Mouse (Mus musculus) hindbrain, embryonic 12.5 days (tissue): ENCODE data around the gene Otud3. TPM values are rescaled to one million over a fixed set of nuclear protein-coding genes. Genes with fewer than 3 reads are reported as not detected.
"Not testable (repeated sequence)": the region's sequence is repeated elsewhere in the genome, so short reads cannot be mapped to it uniquely, and the experiment has no call there.

ENCODE experiments used
- ATAC-seq: fragments of 200-750 bp; cut with Nextera tagmentation; 2 replicates; pipeline ENCODE4 v1.8.0; 2017; ENCODE audit warnings: moderate TSS enrichment; ENCODE audit not compliant: low FRiP score
- H3K27ac ChIP-seq: fragments of 300-500 bp; sonication (generic); 2 replicates; pipeline ENCODE4 v1.5.1; 2016; ENCODE audit warnings: mild to moderate bottlenecking
- H3K27me3 ChIP-seq: fragments of 300-500 bp; sonication (generic); 2 replicates; pipeline ENCODE4 v1.6.1; 2016; ENCODE audit warnings: mild to moderate bottlenecking
- H3K36me3 ChIP-seq: fragments of 300-500 bp; sonication (generic); 2 replicates; pipeline ENCODE4 v1.6.1; 2016; ENCODE audit warnings: mild to moderate bottlenecking
- H3K4me1 ChIP-seq: fragments of 300-500 bp; sonication (generic); 2 replicates; pipeline ENCODE4 v1.6.1; 2016
- H3K4me2 ChIP-seq: fragments of 300-500 bp; sonication (generic); replicated peaks from 2 replicates; pipeline ENCODE4 v1.6.1; 2016; ENCODE audit warnings: mild to moderate bottlenecking
- H3K4me3 ChIP-seq: fragments of 300-500 bp; sonication (generic); 2 replicates; pipeline ENCODE4 v1.5.1; 2016; ENCODE audit warnings: mild to moderate bottlenecking
- H3K9ac ChIP-seq: fragments of 300-500 bp; sonication (generic); 2 replicates; pipeline ENCODE4 v1.6.1; 2016; ENCODE audit warnings: mild to moderate bottlenecking, moderate library complexity
- H3K9me3 ChIP-seq: fragments of 300-500 bp; sonication (generic); replicated peaks from 2 replicates; pipeline ENCODE4 v1.6.1; 2016; ENCODE audit warnings: mild to moderate bottlenecking
- WGBS: fragments of 180-500 bp; shearing (Covaris S2); methylation state at CpG from one replicate; pipeline ENCODE4 v1.1.7; 2016; 5-methylcytosine and 5-hydroxymethylcytosine counted together
- polyA plus RNA-seq: library from polyadenylated mRNA; unstranded; fragments of >200 nt; fragmentation: Nextera tagmentation; extraction: Ambion mirVana; gene quantifications from 2 replicates; pipeline ENCODE4 v1.2.1, GENCODE M21; 2016

Otud3 gene
- polyA plus RNA-seq, 1 experiment from 2014 or later, result 4.0 TPM

DNA sequence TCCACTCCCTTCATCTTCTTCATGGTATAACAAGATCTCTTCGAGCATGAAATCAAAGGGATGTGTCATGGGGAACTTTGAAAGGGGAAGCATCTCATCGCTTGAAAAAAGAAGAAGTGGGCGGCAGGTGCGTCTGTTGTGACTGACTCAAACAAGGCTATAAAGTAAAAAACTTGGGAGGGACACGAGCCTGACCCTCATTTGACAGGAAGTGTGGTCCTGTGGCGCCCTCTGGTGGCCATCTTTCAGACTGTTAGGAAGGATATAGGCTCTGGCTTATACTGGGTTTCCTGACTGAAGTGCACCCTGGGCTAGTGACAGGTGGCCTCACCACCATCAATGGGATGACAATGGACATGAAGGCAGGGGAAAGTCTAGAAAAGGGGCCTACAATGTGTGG lies 29.5 kb downstream of the Otud3 start:
- H3K4me2 ChIP-seq, result no peak overlapping the region
- H3K9me3 ChIP-seq, result no peaks in the 10 kb centered on the region
- ATAC-seq, result no peak
- H3K4me1 ChIP-seq, result peaks cover 9% of the 10 kb centered on the region
- no peak overlapping the region for H3K4me3 ChIP-seq
- H3K27me3 ChIP-seq, result peaks cover 11% of the 10 kb centered on the region; the same call in 1 of the 2 replicates
- H3K36me3 ChIP-seq, result no peaks in the 10 kb centered on the region
- no peak overlapping the region for H3K27ac ChIP-seq
- no peak overlapping the region for H3K9ac ChIP-seq
- 17% methylated on average over 6 of the region's 6 CpGs for WGBS

DNA sequence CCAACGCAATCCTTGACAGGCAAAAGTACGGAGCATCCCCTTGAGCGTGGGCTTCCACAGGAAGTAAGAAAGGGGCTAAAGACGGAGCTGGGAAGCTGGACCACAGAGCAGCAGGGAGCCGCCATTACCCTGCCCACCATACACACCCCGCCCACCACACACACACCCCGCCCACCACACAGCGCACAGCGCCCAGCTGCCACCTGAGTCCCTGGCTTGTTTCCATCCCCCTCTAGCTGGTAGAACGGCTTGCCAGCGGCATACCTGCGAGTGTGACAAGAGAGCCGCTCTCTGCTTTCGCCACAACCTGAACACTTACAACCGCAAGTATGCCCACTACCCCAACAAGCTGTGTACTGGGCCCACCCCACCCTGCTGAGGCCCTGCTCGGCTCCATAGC lies 31.6 kb downstream of the Otud3 start:
- peak; percentile 54; the same call in 1 of the 2 replicates for ATAC-seq
- Histone ChIP-seq H3K27me3 (peaks cover 11% of the 10 kb centered on the region; the same call in 1 of the 2 replicates), H3K27ac (no peak overlapping the region), H3K9me3 (no peaks in the 10 kb centered on the region), H3K36me3 (no peaks in the 10 kb centered on the region), H3K4me1 (peaks cover 15% of the 10 kb centered on the region), H3K4me3 (peak overlapping the region; percentile 1; the same call in 1 of the 2 replicates), H3K9ac (peak overlapping the region; percentile 2), H3K4me2 (peak overlapping the region; percentile 39)
- WGBS, result 11% methylated on average over 16 of the region's 16 CpGs

DNA sequence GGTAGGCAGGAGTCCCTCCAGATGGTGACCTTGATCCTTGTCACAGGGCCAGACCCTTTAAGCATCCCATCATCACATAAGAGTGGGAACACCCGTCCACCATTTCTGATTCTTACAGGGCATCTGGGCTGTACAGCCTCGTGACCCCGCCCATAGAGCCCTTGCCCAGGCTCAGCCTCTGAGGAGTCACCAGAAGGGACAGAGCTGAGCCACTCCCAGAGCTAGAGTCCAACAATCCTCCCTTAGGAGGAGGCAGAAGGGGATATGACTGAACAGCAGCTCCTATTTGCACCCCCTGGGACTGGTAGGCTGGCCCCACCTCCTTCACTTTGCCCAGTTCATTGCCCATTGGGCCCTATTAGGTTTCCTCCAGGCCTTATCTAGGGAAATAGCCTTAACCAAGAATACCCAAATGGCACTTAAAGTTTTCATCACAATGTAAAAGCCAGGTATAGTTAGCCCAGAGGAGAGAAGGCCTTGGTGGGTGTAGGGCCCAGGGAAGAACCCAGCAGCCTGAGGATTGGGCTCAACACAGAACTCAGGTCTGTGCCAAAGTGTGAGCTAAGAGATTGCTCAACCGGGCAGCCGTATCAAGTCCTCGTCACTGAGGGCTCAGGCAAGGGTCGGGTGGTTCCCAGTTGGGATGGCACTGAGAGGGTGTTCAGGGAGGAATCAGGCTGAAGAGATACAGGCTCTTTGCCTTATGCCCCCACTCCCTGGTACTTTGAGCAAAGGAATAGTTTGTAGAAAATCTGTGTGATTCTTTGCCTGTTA lies 32.7 kb downstream of the Otud3 start:
- H3K9ac ChIP-seq, result no peak overlapping the region
- H3K4me2 ChIP-seq, result no peak overlapping the region
- H3K36me3 ChIP-seq, result no peaks in the 10 kb centered on the region
- H3K9me3 ChIP-seq, result no peaks in the 10 kb centered on the region
- H3K4me3 ChIP-seq, result no peak overlapping the region
- H3K27me3 ChIP-seq, result peaks cover 11% of the 10 kb centered on the region; the same call in 1 of the 2 replicates
- ATAC-seq, result no peak
- peaks cover 15% of the 10 kb centered on the region for H3K4me1 ChIP-seq
- H3K27ac ChIP-seq, result no peak overlapping the region
- 84% methylated on average over 7 of the region's 7 CpGs for WGBS

DNA sequence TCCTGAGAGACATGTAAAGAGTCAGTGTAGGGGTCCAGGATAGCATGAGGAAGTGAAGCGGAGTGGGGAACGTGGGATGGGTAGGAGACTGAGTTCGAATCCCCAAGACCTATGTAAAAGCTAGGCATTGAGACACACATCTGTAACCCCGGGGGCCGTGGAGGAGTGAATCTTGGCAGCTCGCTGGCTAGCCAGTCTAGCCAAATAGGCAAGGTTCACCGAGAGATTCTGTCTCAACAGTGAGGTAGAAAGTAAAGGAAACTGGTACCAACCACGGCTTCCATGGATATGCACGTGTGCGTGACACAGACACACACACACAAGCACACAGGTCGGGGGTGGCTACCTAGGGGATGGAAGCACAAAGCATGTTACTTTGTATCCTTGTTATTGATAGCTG lies 33.9 kb downstream of the Otud3 start:
- Histone ChIP-seq H3K4me1 (peaks cover 15% of the 10 kb centered on the region), H3K4me3 (no peak overlapping the region), H3K9me3 (no peaks in the 10 kb centered on the region), H3K36me3 (no peaks in the 10 kb centered on the region), H3K4me2 (no peak overlapping the region), H3K27ac (no peak overlapping the region), H3K27me3 (peaks cover 11% of the 10 kb centered on the region; the same call in 1 of the 2 replicates), H3K9ac (no peak overlapping the region)
- WGBS, result 86% methylated on average over 11 of the region's 11 CpGs
- no peak for ATAC-seq

DNA sequence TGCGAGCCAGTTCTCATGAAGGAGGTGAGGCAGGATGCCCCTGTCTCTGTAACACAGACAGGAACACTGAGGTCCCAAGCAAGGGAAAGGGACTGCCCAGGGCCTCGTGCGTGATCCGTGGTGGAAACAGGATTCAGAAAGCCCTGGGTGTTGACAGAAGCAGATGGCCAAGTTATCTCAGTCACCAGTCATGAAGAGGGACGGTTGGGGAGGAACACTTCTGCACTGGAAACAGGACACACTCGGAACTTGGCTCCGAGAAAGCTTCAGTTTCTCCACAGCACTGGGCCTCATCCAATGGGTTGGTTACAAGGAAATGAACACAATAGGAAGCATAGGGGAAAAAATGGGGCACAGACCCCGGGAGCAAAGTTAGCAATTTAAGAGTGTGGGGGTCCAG lies 35.0 kb downstream of the Otud3 start:
- 64% methylated on average over 8 of the region's 8 CpGs for WGBS
- Histone ChIP-seq H3K4me3 (no peak overlapping the region), H3K4me2 (no peak overlapping the region), H3K9ac (no peak overlapping the region), H3K27me3 (peaks cover 11% of the 10 kb centered on the region; the same call in 1 of the 2 replicates), H3K4me1 (peaks cover 15% of the 10 kb centered on the region), H3K9me3 (no peaks in the 10 kb centered on the region), H3K36me3 (no peaks in the 10 kb centered on the region), H3K27ac (no peak overlapping the region)
- no peak for ATAC-seq

DNA sequence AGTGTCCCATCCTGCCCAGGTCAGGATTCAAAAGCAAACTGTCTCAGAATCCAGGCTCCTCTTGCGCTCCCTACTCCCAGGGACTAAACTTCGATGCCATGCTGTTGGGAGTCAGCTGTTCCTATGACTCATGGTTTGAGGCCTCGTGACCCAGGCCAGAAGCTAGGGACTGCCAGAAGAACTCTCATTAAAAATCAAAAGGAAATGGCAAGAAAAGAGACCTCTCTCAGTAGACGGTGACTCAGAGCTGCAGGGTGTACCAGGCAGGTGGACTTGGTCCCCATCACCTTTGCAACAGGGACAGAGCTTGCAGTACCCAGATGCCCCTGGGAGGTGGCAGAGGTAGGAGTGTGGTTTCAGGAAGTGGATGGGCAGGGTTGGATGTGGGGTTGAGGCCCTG lies 36.0 kb downstream of the Otud3 start, which contains the start of gene Pla2g2e:
Gene Pla2g2e, plus strand, starts transcription at position 212 of the 400 bp plus-strand sequence.
- H3K4me2 ChIP-seq, result no peak within 1 kb of the TSS
- no peak for ATAC-seq
- WGBS, result 84% methylated on average over 4 of the region's 4 CpGs
- no peaks in the 10 kb centered on the region for H3K9me3 ChIP-seq
- peaks cover 15% of the 10 kb centered on the region for H3K4me1 ChIP-seq
- H3K9ac ChIP-seq, result no peak within 1 kb of the TSS
- no peak within 1 kb of the TSS for H3K27ac ChIP-seq
- H3K27me3 ChIP-seq, result peaks cover 8% of the 10 kb centered on the region; the same call in 1 of the 2 replicates
- H3K4me3 ChIP-seq, result no peak within 1 kb of the TSS
- H3K36me3 ChIP-seq, result no peaks in the 10 kb centered on the region

DNA sequence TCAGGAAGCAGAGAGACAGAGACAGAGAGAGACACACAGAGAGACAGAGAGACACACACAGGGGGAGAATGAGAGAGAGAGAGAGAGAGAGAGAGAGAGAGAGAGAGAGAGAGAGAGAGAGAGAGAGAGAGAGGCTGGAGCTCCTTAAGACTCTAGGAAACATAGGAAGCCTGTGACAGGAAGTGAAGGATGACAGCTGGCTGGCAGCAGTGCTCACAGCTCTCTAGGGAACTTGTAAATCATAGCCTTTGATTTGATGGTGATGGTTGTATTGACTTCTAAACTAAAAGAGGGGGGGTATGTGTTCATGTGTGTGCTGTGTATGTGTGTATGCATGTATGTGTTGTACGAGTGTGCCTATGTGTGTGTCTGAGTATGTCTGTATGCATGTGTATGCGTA lies 37.8 kb downstream of the Otud3 start:
- no peak overlapping the region for H3K9ac ChIP-seq
- H3K4me2 ChIP-seq, result no peak overlapping the region
- WGBS, result 93% methylated on average over 2 of the region's 2 CpGs
- ATAC-seq, result no peak
- no peak overlapping the region for H3K27ac ChIP-seq
- peaks cover 7% of the 10 kb centered on the region for H3K4me1 ChIP-seq
- H3K4me3 ChIP-seq, result no peak overlapping the region
- H3K9me3 ChIP-seq, result no peaks in the 10 kb centered on the region
- H3K36me3 ChIP-seq, result no peaks in the 10 kb centered on the region
- peaks cover 6% of the 10 kb centered on the region; the same call in 1 of the 2 replicates for H3K27me3 ChIP-seq

DNA sequence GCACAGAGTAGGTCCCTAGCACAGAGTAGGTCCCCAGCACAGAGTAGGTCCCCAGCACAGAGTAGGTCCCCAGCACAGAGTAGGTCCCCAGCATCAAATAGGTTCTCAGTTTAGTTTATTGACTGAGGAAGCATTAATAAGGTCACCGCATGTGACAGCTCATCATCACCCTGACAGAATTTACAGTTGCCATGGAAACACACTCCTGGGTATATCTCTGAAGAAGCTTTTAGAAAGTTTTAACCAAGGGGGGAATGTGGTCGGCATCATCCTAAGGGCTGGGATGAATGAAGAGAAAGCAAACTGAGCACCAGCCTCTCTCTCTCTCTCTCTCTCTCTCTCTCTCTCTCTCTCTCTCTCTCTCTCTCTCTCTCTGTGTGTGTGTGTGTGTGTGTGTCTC lies 38.5 kb downstream of the Otud3 start:
- not testable (repeated sequence) for H3K4me3 ChIP-seq, H3K9ac ChIP-seq, H3K4me1 ChIP-seq, H3K9me3 ChIP-seq, H3K4me2 ChIP-seq, H3K36me3 ChIP-seq, H3K27ac ChIP-seq, ATAC-seq, H3K27me3 ChIP-seq
- WGBS, result 86% methylated on average over 2 of the region's 2 CpGs

DNA sequence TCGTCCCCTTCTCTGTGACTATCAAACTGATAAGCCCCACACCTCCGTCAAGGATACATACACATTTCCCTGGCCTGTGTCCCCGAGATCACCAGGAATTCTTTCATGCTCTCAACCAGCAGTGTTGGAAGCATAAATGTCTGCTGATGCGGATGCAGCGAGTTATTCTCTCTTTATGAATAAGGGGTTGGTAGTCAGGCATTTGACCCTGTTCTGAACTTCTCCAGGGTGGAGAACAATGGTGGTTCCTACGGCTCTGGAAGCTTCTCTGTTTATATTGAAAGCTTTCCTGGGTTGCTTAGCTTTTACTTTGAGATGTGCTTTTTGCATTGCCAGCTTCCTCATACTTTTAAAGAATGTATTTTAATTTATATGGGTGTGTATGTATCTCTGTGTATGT lies 39.9 kb downstream of the Otud3 start, which contains the start of gene Gm13030:
Gene Gm13030, minus strand, starts transcription at position 101 of the 400 bp plus-strand sequence.
- WGBS, result 79% methylated on average over 6 of the region's 6 CpGs
- H3K4me3 ChIP-seq, result no peak within 1 kb of the TSS
- no peak within 1 kb of the TSS for H3K9ac ChIP-seq
- H3K27ac ChIP-seq, result no peak within 1 kb of the TSS
- no peaks in the 10 kb centered on the region for H3K36me3 ChIP-seq
- peaks cover 5% of the 10 kb centered on the region for H3K4me1 ChIP-seq
- ATAC-seq, result no peak
- H3K4me2 ChIP-seq, result no peak within 1 kb of the TSS
- H3K27me3 ChIP-seq, result no peaks in the 10 kb centered on the region
- no peaks in the 10 kb centered on the region for H3K9me3 ChIP-seq

DNA sequence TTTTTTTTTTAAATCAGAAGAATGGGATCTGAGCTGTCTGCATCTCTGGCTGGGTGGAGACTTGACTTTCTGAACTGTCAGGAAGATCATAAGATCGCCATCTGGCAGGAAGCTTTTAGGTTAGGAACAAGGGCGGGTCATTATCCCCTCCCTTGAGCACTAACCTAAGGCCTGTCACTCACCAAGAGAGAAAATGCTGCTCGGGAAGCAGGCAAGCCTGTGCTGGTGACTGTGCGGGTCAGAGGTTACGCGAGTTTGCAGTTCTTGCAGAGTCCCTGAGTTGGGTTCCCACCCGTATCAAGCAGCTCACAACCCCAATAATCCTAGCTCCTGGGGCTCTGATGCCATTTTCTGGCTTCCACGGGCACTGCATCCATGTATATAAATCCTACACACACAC lies 45.1 kb downstream of the Otud3 start:
- no peaks in the 10 kb centered on the region for H3K36me3 ChIP-seq
- H3K9me3 ChIP-seq, result no peaks in the 10 kb centered on the region
- H3K9ac ChIP-seq, result no peak overlapping the region
- ATAC-seq, result no peak
- H3K27ac ChIP-seq, result no peak overlapping the region
- no peaks in the 10 kb centered on the region for H3K27me3 ChIP-seq
- no peak overlapping the region for H3K4me2 ChIP-seq
- 0 out of 2 replicates have a peak, but pooled peaks cover 3% of the 10 kb centered on the region for H3K4me1 ChIP-seq
- no peak overlapping the region for H3K4me3 ChIP-seq
- 44% methylated on average over 8 of the region's 8 CpGs for WGBS

DNA sequence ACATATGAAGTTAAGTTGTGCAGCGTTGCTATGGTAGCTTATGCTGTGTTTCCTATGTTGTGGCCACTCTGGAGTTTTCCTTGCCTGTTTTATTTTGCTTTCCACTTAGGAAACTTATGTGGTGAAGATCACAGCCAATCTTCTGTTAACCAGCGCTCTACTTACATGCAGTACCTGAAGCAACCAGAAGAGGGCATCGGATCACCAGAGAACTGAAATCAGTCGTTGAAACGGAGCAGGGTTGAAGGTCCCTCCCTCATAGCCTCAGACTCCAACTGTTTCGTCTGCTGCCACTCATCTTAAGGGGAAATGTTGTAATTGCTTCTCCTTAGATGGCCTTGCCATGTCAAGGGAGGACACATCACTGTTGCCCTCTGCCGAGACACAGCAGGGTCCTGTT lies 47.3 kb downstream of the Otud3 start:
- Histone ChIP-seq H3K4me3 (no peak overlapping the region), H3K9me3 (no peaks in the 10 kb centered on the region), H3K27ac (no peak overlapping the region), H3K27me3 (no peaks in the 10 kb centered on the region), H3K4me2 (no peak overlapping the region), H3K36me3 (no peaks in the 10 kb centered on the region), H3K4me1 (0 out of 2 replicates have a peak, but pooled peaks cover 3% of the 10 kb centered on the region), H3K9ac (no peak overlapping the region)
- 16% methylated on average over 7 of the region's 7 CpGs for WGBS
- no peak for ATAC-seq

DNA sequence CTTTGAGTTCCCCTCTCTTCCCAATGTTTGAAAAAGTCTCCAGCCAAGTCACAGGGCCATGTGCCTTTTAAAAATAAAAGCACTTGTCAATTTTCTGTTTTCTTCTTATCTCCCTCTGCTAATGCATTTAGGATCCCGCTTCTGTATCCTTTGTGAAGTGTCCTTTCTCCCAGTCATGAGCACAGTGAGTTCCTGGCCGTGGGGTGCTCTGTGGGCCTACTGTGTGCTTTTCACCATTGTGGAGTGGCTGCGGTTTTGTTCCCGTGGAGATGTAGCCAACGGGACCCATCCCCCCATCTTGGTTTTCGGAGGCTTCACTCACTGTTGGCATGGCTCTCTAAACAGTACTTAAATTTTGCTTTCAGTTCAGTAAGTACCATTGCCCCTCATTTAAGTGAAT lies 47.8 kb downstream of the Otud3 start:
- Histone ChIP-seq H3K4me2 (no peak overlapping the region), H3K36me3 (no peaks in the 10 kb centered on the region), H3K4me3 (no peak overlapping the region), H3K27me3 (no peaks in the 10 kb centered on the region), H3K4me1 (0 out of 2 replicates have a peak, but pooled peaks cover 3% of the 10 kb centered on the region), H3K9ac (no peak overlapping the region), H3K27ac (no peak overlapping the region), H3K9me3 (no peaks in the 10 kb centered on the region)
- WGBS, result 68% methylated on average over 6 of the region's 6 CpGs
- ATAC-seq, result no peak

DNA sequence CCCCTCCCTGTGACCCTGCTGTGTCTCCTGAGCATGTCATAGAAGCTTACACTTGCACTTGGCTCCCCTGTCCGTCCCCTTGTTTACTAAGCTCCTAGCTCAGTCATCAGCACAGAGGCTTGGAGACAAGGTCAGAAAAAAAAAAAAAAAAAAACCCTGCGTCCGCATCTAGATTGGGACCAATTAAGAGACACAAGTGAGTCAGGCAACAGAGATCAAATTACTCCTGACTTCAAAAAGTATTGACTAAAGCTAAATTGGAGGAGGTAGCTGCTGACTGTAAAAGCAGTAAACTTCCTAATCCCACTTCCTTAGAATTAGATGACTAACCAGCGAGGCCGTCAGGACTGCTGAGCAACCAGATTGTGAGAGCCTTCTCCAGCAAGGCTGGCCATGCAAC lies 48.7 kb downstream of the Otud3 start:
- Histone ChIP-seq H3K9ac (no peak overlapping the region), H3K4me1 (peaks cover 6% of the 10 kb centered on the region; the same call in 1 of the 2 replicates), H3K4me2 (no peak overlapping the region), H3K36me3 (no peaks in the 10 kb centered on the region), H3K27me3 (no peaks in the 10 kb centered on the region), H3K9me3 (no peaks in the 10 kb centered on the region), H3K27ac (no peak overlapping the region), H3K4me3 (no peak overlapping the region)
- WGBS, result 66% methylated on average over 5 of the region's 5 CpGs
- ATAC-seq, result no peak
